Mouse (Mus musculus): ENCODE measurements at regions not wholly inside any gene's neighbourhood (a gene's known extent, or its start where the extent isn't known, plus 50 kb on each side); places are given as distances from the start of the nearest gene placed in this dataset.
"Not testable (repeated sequence)": the region's sequence is repeated elsewhere in the genome, so short reads cannot be mapped to it uniquely, and the experiment has no call there.

GRCm38 (mm10) chr7:93254287-93254686, 174.6 kb downstream of the Fam181b start:
- H3K4me1 ChIP-seq (replicated peaks; ENCODE audit: control insufficient read depth, insufficient read depth, low read length); ATAC-seq (replicated peaks; ENCODE audit: low FRiP score); H3K27ac ChIP-seq (ENCODE audit: low read depth, low read length); H3K27me3 ChIP-seq (ENCODE audit: control insufficient read depth, insufficient read depth, low read length); H3K36me3 ChIP-seq (ENCODE audit: control insufficient read depth, insufficient read depth, low read length); H3K9ac ChIP-seq (ENCODE audit: low read length); H3K4me3 ChIP-seq (ENCODE audit: low read depth, low read length); H3K9me3 ChIP-seq (ENCODE audit: control insufficient read depth, low read length); H3K4me2 ChIP-seq (ENCODE audit: low read depth, low read length, severe bottlenecking); DNase-seq (ENCODE audit: low spot score): not testable (repeated sequence)

GRCm38 (mm10) chr7:93285748-93286147, 206.1 kb downstream of the Fam181b start:
- DNase-seq (ENCODE audit: low spot score) (no peak), ATAC-seq (replicated peaks; ENCODE audit: low FRiP score) (no peak)
- no peaks in the 10 kb centered on the region for H3K27me3 ChIP-seq (ENCODE audit: control insufficient read depth, insufficient read depth, low read length)
- WGBS: 83% methylated on average over 3 of the region's 3 CpGs
- no peak overlapping the region for H3K27ac ChIP-seq (ENCODE audit: low read depth, low read length)
- H3K9me3 ChIP-seq (ENCODE audit: control insufficient read depth, low read length): no peaks in the 10 kb centered on the region
- no peaks in the 10 kb centered on the region for H3K36me3 ChIP-seq (ENCODE audit: control insufficient read depth, insufficient read depth, low read length)
- no peak overlapping the region for H3K4me2 ChIP-seq (ENCODE audit: low read depth, low read length, severe bottlenecking)
- no peaks in the 10 kb centered on the region for H3K4me1 ChIP-seq (replicated peaks; ENCODE audit: control insufficient read depth, insufficient read depth, low read length)
- no peak overlapping the region for H3K4me3 ChIP-seq (ENCODE audit: low read depth, low read length)
- H3K9ac ChIP-seq (ENCODE audit: low read length): no peak overlapping the region

GRCm38 (mm10) chr7:93291457-93291856, 211.8 kb downstream of the Fam181b start:
- Histone ChIP-seq H3K9me3 (ENCODE audit: control insufficient read depth, low read length) (no peaks in the 10 kb centered on the region), H3K9ac (ENCODE audit: low read length) (no peak overlapping the region), H3K4me2 (ENCODE audit: low read depth, low read length, severe bottlenecking) (no peak overlapping the region), H3K4me1 (replicated peaks; ENCODE audit: control insufficient read depth, insufficient read depth, low read length) (no peaks in the 10 kb centered on the region), H3K4me3 (ENCODE audit: low read depth, low read length) (no peak overlapping the region), H3K36me3 (ENCODE audit: control insufficient read depth, insufficient read depth, low read length) (no peaks in the 10 kb centered on the region), H3K27ac (ENCODE audit: low read depth, low read length) (no peak overlapping the region), H3K27me3 (ENCODE audit: control insufficient read depth, insufficient read depth, low read length) (no peaks in the 10 kb centered on the region)
- DNase-seq (ENCODE audit: low spot score): no peak
- 75% methylated on average over 3 of the region's 3 CpGs for WGBS
- ATAC-seq (replicated peaks; ENCODE audit: low FRiP score): no peak

- Histone ChIP-seq H3K9ac (ENCODE audit: low read length) (no peak overlapping the region), H3K36me3 (ENCODE audit: control insufficient read depth, insufficient read depth, low read length) (no peaks in the 10 kb centered on the region), H3K4me2 (ENCODE audit: low read depth, low read length, severe bottlenecking) (no peak overlapping the region), H3K9me3 (ENCODE audit: control insufficient read depth, low read length) (no peaks in the 10 kb centered on the region), H3K27me3 (ENCODE audit: control insufficient read depth, insufficient read depth, low read length) (no peaks in the 10 kb centered on the region), H3K27ac (ENCODE audit: low read depth, low read length) (no peak overlapping the region), H3K4me3 (ENCODE audit: low read depth, low read length) (no peak overlapping the region), H3K4me1 (replicated peaks; ENCODE audit: control insufficient read depth, insufficient read depth, low read length) (no peaks in the 10 kb centered on the region)
- WGBS: 72% methylated on average over 3 of the region's 3 CpGs
- ATAC-seq (replicated peaks; ENCODE audit: low FRiP score): no peak
- DNase-seq (ENCODE audit: low spot score): no peak
Observed at GRCm38 (mm10) chr7:93291945-93292696, 212.5 kb downstream of the Fam181b start.

- Histone ChIP-seq H3K4me1 (replicated peaks; ENCODE audit: control insufficient read depth, insufficient read depth, low read length) (no peaks in the 10 kb centered on the region), H3K9me3 (ENCODE audit: control insufficient read depth, low read length) (no peaks in the 10 kb centered on the region), H3K27ac (ENCODE audit: low read depth, low read length) (no peak overlapping the region), H3K27me3 (ENCODE audit: control insufficient read depth, insufficient read depth, low read length) (no peaks in the 10 kb centered on the region), H3K4me2 (ENCODE audit: low read depth, low read length, severe bottlenecking) (no peak overlapping the region), H3K9ac (ENCODE audit: low read length) (no peak overlapping the region), H3K36me3 (ENCODE audit: control insufficient read depth, insufficient read depth, low read length) (no peaks in the 10 kb centered on the region), H3K4me3 (ENCODE audit: low read depth, low read length) (no peak overlapping the region)
- ATAC-seq (replicated peaks; ENCODE audit: low FRiP score): no peak
- 55% methylated on average over 1 of the region's 1 CpGs for WGBS
- no peak for DNase-seq (ENCODE audit: low spot score)
Observed at GRCm38 (mm10) chr7:93312731-93313130, 233.1 kb downstream of the Fam181b start.

- no peaks in the 10 kb centered on the region for H3K36me3 ChIP-seq (ENCODE audit: control insufficient read depth, insufficient read depth, low read length)
- no peak overlapping the region for H3K27ac ChIP-seq (ENCODE audit: low read depth, low read length)
- no peaks in the 10 kb centered on the region for H3K4me1 ChIP-seq (replicated peaks; ENCODE audit: control insufficient read depth, insufficient read depth, low read length)
- no peaks in the 10 kb centered on the region for H3K9me3 ChIP-seq (ENCODE audit: control insufficient read depth, low read length)
- WGBS: 98% methylated on average over 1 of the region's 1 CpGs
- no peak for DNase-seq (ENCODE audit: low spot score)
- H3K27me3 ChIP-seq (ENCODE audit: control insufficient read depth, insufficient read depth, low read length): no peaks in the 10 kb centered on the region
- ATAC-seq (replicated peaks; ENCODE audit: low FRiP score): no peak
- H3K4me2 ChIP-seq (ENCODE audit: low read depth, low read length, severe bottlenecking): no peak overlapping the region
- H3K4me3 ChIP-seq (ENCODE audit: low read depth, low read length): no peak overlapping the region
- H3K9ac ChIP-seq (ENCODE audit: low read length): no peak overlapping the region
Observed at GRCm38 (mm10) chr7:93331351-93331750, 251.7 kb downstream of the Fam181b start.

GRCm38 (mm10) chr7:93332203-93332602, 252.5 kb downstream of the Fam181b start:
- Histone ChIP-seq H3K36me3 (ENCODE audit: control insufficient read depth, insufficient read depth, low read length) (no peaks in the 10 kb centered on the region), H3K4me2 (ENCODE audit: low read depth, low read length, severe bottlenecking) (no peak overlapping the region), H3K9me3 (ENCODE audit: control insufficient read depth, low read length) (no peaks in the 10 kb centered on the region), H3K9ac (ENCODE audit: low read length) (no peak overlapping the region), H3K4me3 (ENCODE audit: low read depth, low read length) (no peak overlapping the region), H3K27me3 (ENCODE audit: control insufficient read depth, insufficient read depth, low read length) (no peaks in the 10 kb centered on the region), H3K27ac (ENCODE audit: low read depth, low read length) (no peak overlapping the region), H3K4me1 (replicated peaks; ENCODE audit: control insufficient read depth, insufficient read depth, low read length) (no peaks in the 10 kb centered on the region)
- WGBS: 80% methylated on average over 3 of the region's 3 CpGs
- DNase-seq (ENCODE audit: low spot score) (no peak), ATAC-seq (replicated peaks; ENCODE audit: low FRiP score) (no peak)

GRCm38 (mm10) chr7:93336420-93336819, 256.8 kb downstream of the Fam181b start:
- Histone ChIP-seq H3K4me1 (replicated peaks; ENCODE audit: control insufficient read depth, insufficient read depth, low read length) (no peaks in the 10 kb centered on the region), H3K27me3 (ENCODE audit: control insufficient read depth, insufficient read depth, low read length) (no peaks in the 10 kb centered on the region), H3K9ac (ENCODE audit: low read length) (no peak overlapping the region), H3K9me3 (ENCODE audit: control insufficient read depth, low read length) (no peaks in the 10 kb centered on the region), H3K4me3 (ENCODE audit: low read depth, low read length) (no peak overlapping the region), H3K4me2 (ENCODE audit: low read depth, low read length, severe bottlenecking) (no peak overlapping the region), H3K27ac (ENCODE audit: low read depth, low read length) (no peak overlapping the region), H3K36me3 (ENCODE audit: control insufficient read depth, insufficient read depth, low read length) (no peaks in the 10 kb centered on the region)
- WGBS: 21% methylated on average over 1 of the region's 1 CpGs
- DNase-seq (ENCODE audit: low spot score): no peak
- peak; percentile 87 for ATAC-seq (replicated peaks; ENCODE audit: low FRiP score)
